Mouse (Mus musculus): Measurements from ENCODE around the gene Pik3r3.

DNA sequence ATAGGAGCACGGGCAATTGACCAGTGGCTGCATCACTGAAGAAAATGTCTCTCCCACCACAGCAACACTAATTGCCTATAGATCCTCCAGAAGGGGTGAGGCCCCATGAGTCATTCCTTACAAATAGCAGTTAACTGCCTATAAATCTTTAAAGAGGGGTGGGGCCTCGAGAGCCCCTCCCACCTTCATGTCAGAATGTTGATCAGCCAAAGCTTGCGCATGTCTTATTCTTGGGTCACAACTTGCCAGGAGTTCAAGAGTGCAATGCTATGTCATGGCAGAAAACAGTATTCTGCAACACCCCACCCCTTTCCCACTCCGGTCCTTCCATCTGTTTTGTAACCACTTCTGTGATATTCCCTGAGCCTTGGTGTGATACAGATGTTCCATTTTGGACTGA lies 14.9 kb upstream of the Pik3r3 start:
- TF ChIP-seq POLR2A (IDR thresholded peaks at IDR 0.05; ENCODE audit: low read depth, low read length), result no peak
- TF ChIP-seq CTCF (IDR thresholded peaks at IDR 0.05; ENCODE audit: extremely low read depth, insufficient read depth, insufficient read length, insufficient replicate concordance), result no peak

All from spleen, adult 2 months (tissue).